Mouse (Mus musculus): ENCODE measurements around the gene Cgn. TPM values are rescaled to one million over a fixed set of nuclear protein-coding genes. Genes with fewer than 3 reads are reported as not detected.
"Not testable (repeated sequence)": the region's sequence is repeated elsewhere in the genome, so short reads cannot be mapped to it uniquely, and the experiment has no call there.

The Cgn gene
- total and polyA plus RNA-seq, 2 experiments from 2014 or later = 0.04 to 0.51 TPM

- no peak overlapping the region for H3K4me2 ChIP-seq (ENCODE audit: low read depth, low read length)
- no peak for DNase-seq (ENCODE audit: low spot score)
Measured at GRCm38 (mm10) chr3:94783462-94783931, 2.8 kb downstream of the Cgn start.

GRCm38 (mm10) chr3:94782936-94783335 lies 3.4 kb downstream of the Cgn start:
- H3K9me3 ChIP-seq (replicated peaks; ENCODE audit: control insufficient read depth, low read length) = no peaks in the 10 kb centered on the region
- H3K4me2 ChIP-seq (ENCODE audit: low read depth, low read length) = no peak overlapping the region
- 0 out of 2 replicates have a peak, but pooled peaks cover 11% of the 10 kb centered on the region for H3K4me1 ChIP-seq (ENCODE audit: control insufficient read depth, insufficient read depth)
- peaks cover 4% of the 10 kb centered on the region; the same call in 1 of the 2 replicates for H3K27me3 ChIP-seq (ENCODE audit: control insufficient read depth, insufficient read depth, low read length)
- no peak for TF ChIP-seq CTCF (IDR thresholded peaks at IDR 0.05; ENCODE audit: low read depth)
- TF ChIP-seq EP300 (IDR thresholded peaks at IDR 0.05; ENCODE audit: low read depth) = no peak
- no peak overlapping the region for H3K9ac ChIP-seq (replicated peaks; ENCODE audit: low read depth, low read length)
- no peaks in the 10 kb centered on the region for H3K36me3 ChIP-seq (replicated peaks; ENCODE audit: control insufficient read depth, insufficient read depth, low read length)
- WGBS = 52% methylated on average over 4 of the region's 4 CpGs
- DNase-seq (ENCODE audit: low spot score) (no peak), ATAC-seq (ENCODE audit: insufficient read depth, low read depth) (no peak)
- H3K4me3 ChIP-seq (ENCODE audit: low read depth, low read length) = no peak overlapping the region
- no peak overlapping the region for H3K27ac ChIP-seq (ENCODE audit: low read depth)

More at GRCm38 (mm10) chr3:94783462-94783931, 2.8 kb downstream of the Cgn start:
- 54% methylated on average over 5 of the region's 5 CpGs for whole genome bisulfite sequencing
- ATAC-seq (ENCODE audit: insufficient read depth, low read depth) = no peak
- H3K9me3 ChIP-seq (replicated peaks; ENCODE audit: control insufficient read depth, low read length) = no peaks in the 10 kb centered on the region
- TF ChIP-seq CTCF (IDR thresholded peaks at IDR 0.05; ENCODE audit: low read depth) (no peak), EP300 (IDR thresholded peaks at IDR 0.05; ENCODE audit: low read depth) (no peak)
- no peak overlapping the region for H3K27ac ChIP-seq (ENCODE audit: low read depth)
- H3K9ac ChIP-seq (replicated peaks; ENCODE audit: low read depth, low read length) = no peak overlapping the region
- H3K27me3 ChIP-seq (ENCODE audit: control insufficient read depth, insufficient read depth, low read length) = peaks cover 4% of the 10 kb centered on the region; the same call in 1 of the 2 replicates
- 0 out of 2 replicates have a peak, but pooled peaks cover 11% of the 10 kb centered on the region for H3K4me1 ChIP-seq (ENCODE audit: control insufficient read depth, insufficient read depth)
- no peak overlapping the region for H3K4me3 ChIP-seq (ENCODE audit: low read depth, low read length)
- no peaks in the 10 kb centered on the region for H3K36me3 ChIP-seq (replicated peaks; ENCODE audit: control insufficient read depth, insufficient read depth, low read length)

- DNase-seq (ENCODE audit: low spot score) = no peak
- TF ChIP-seq CTCF (IDR thresholded peaks at IDR 0.05; ENCODE audit: low read depth) = no peak
- no peak for TF ChIP-seq EP300 (IDR thresholded peaks at IDR 0.05; ENCODE audit: low read depth)
- H3K4me3 ChIP-seq (ENCODE audit: low read depth, low read length) = no peak overlapping the region
- H3K9ac ChIP-seq (replicated peaks; ENCODE audit: low read depth, low read length) = no peak overlapping the region
- 0 out of 2 replicates have a peak, but pooled peaks cover 2% of the 10 kb centered on the region for H3K4me1 ChIP-seq (ENCODE audit: control insufficient read depth, insufficient read depth)
- no peak overlapping the region for H3K27ac ChIP-seq (ENCODE audit: low read depth)
- no peaks in the 10 kb centered on the region; the same call in 1 of the 2 replicates for H3K27me3 ChIP-seq (ENCODE audit: control insufficient read depth, insufficient read depth, low read length)
- H3K9me3 ChIP-seq (replicated peaks; ENCODE audit: control insufficient read depth, low read length) = no peaks in the 10 kb centered on the region
- ATAC-seq (ENCODE audit: insufficient read depth, low read depth) = no peak
- no peak overlapping the region for H3K4me2 ChIP-seq (ENCODE audit: low read depth, low read length)
- no peaks in the 10 kb centered on the region for H3K36me3 ChIP-seq (replicated peaks; ENCODE audit: control insufficient read depth, insufficient read depth, low read length)
- WGBS = 13% methylated on average over 3 of the region's 3 CpGs
Measured at GRCm38 (mm10) chr3:94781356-94781755, 4.9 kb downstream of the Cgn start.

- TF ChIP-seq EP300 (IDR thresholded peaks at IDR 0.05; ENCODE audit: low read depth) (no peak), CTCF (IDR thresholded peaks at IDR 0.05; ENCODE audit: low read depth) (no peak)
- 78% methylated on average over 7 of the region's 7 CpGs for WGBS
- H3K27me3 ChIP-seq (ENCODE audit: control insufficient read depth, insufficient read depth, low read length) = no peaks in the 10 kb centered on the region
- no peaks in the 10 kb centered on the region for H3K9me3 ChIP-seq (replicated peaks; ENCODE audit: control insufficient read depth, low read length)
- H3K36me3 ChIP-seq (replicated peaks; ENCODE audit: control insufficient read depth, insufficient read depth, low read length) = no peaks in the 10 kb centered on the region
- H3K9ac ChIP-seq (replicated peaks; ENCODE audit: low read depth, low read length) = no peak overlapping the region
- H3K4me2 ChIP-seq (ENCODE audit: low read depth, low read length) = no peak overlapping the region
- no peak overlapping the region for H3K27ac ChIP-seq (ENCODE audit: low read depth)
- DNase-seq (ENCODE audit: low spot score) (no peak), ATAC-seq (ENCODE audit: insufficient read depth, low read depth) (no peak)
- H3K4me3 ChIP-seq (ENCODE audit: low read depth, low read length) = no peak overlapping the region
- no peaks in the 10 kb centered on the region for H3K4me1 ChIP-seq (ENCODE audit: control insufficient read depth, insufficient read depth)
Measured at GRCm38 (mm10) chr3:94775886-94776285, 10.4 kb downstream of the Cgn start.

- Histone ChIP-seq H3K4me2 (ENCODE audit: low read depth, low read length) (no peak overlapping the region), H3K4me1 (ENCODE audit: control insufficient read depth, insufficient read depth) (no peaks in the 10 kb centered on the region), H3K9me3 (replicated peaks; ENCODE audit: control insufficient read depth, low read length) (no peaks in the 10 kb centered on the region), H3K4me3 (ENCODE audit: low read depth, low read length) (no peak overlapping the region), H3K27ac (ENCODE audit: low read depth) (no peak overlapping the region), H3K27me3 (ENCODE audit: control insufficient read depth, insufficient read depth, low read length) (no peaks in the 10 kb centered on the region), H3K9ac (replicated peaks; ENCODE audit: low read depth, low read length) (no peak overlapping the region), H3K36me3 (replicated peaks; ENCODE audit: control insufficient read depth, insufficient read depth, low read length) (no peaks in the 10 kb centered on the region)
- TF ChIP-seq CTCF (IDR thresholded peaks at IDR 0.05; ENCODE audit: low read depth) (no peak), EP300 (IDR thresholded peaks at IDR 0.05; ENCODE audit: low read depth) (no peak)
- WGBS = 62% methylated on average over 11 of the region's 11 CpGs
- no peak for ATAC-seq (ENCODE audit: insufficient read depth, low read depth)
- no peak for DNase-seq (ENCODE audit: low spot score)
Measured at GRCm38 (mm10) chr3:94774039-94774438, 12.3 kb downstream of the Cgn start.

GRCm38 (mm10) chr3:94765456-94765855 lies 20.8 kb downstream of the Cgn start:
- not testable (repeated sequence) for H3K4me3 ChIP-seq (ENCODE audit: low read depth, low read length); DNase-seq (ENCODE audit: low spot score); H3K27me3 ChIP-seq (ENCODE audit: control insufficient read depth, insufficient read depth, low read length); H3K36me3 ChIP-seq (replicated peaks; ENCODE audit: control insufficient read depth, insufficient read depth, low read length); H3K9me3 ChIP-seq (replicated peaks; ENCODE audit: control insufficient read depth, low read length); H3K27ac ChIP-seq (ENCODE audit: low read depth); ATAC-seq (ENCODE audit: insufficient read depth, low read depth); H3K9ac ChIP-seq (replicated peaks; ENCODE audit: low read depth, low read length); H3K4me1 ChIP-seq (ENCODE audit: control insufficient read depth, insufficient read depth); H3K4me2 ChIP-seq (ENCODE audit: low read depth, low read length)
- WGBS = 25% methylated on average over 8 of the region's 8 CpGs

GRCm38 (mm10) chr3:94764545-94765292 lies 21.6 kb downstream of the Cgn start:
- not testable (repeated sequence) for H3K36me3 ChIP-seq (replicated peaks; ENCODE audit: control insufficient read depth, insufficient read depth, low read length); H3K4me2 ChIP-seq (ENCODE audit: low read depth, low read length); DNase-seq (ENCODE audit: low spot score); H3K9me3 ChIP-seq (replicated peaks; ENCODE audit: control insufficient read depth, low read length); H3K27ac ChIP-seq (ENCODE audit: low read depth); H3K27me3 ChIP-seq (ENCODE audit: control insufficient read depth, insufficient read depth, low read length); H3K9ac ChIP-seq (replicated peaks; ENCODE audit: low read depth, low read length); H3K4me1 ChIP-seq (ENCODE audit: control insufficient read depth, insufficient read depth); H3K4me3 ChIP-seq (ENCODE audit: low read depth, low read length)
- 62% methylated on average over 3 of the region's 5 CpGs for WGBS
- ATAC-seq (ENCODE audit: insufficient read depth, low read depth) = 0 out of 2 replicates have a peak, but pooled peaks have one; percentile 44

GRCm38 (mm10) chr3:94758427-94758826 lies 27.9 kb downstream of the Cgn start:
- H3K27me3 ChIP-seq (ENCODE audit: control insufficient read depth, insufficient read depth, low read length); H3K4me2 ChIP-seq (ENCODE audit: low read depth, low read length); H3K4me3 ChIP-seq (ENCODE audit: low read depth, low read length); H3K36me3 ChIP-seq (replicated peaks; ENCODE audit: control insufficient read depth, insufficient read depth, low read length); H3K4me1 ChIP-seq (ENCODE audit: control insufficient read depth, insufficient read depth); H3K27ac ChIP-seq (ENCODE audit: low read depth); H3K9me3 ChIP-seq (replicated peaks; ENCODE audit: control insufficient read depth, low read length); H3K9ac ChIP-seq (replicated peaks; ENCODE audit: low read depth, low read length): not testable (repeated sequence)
- DNase-seq (ENCODE audit: low spot score) (peak; percentile 12), ATAC-seq (ENCODE audit: insufficient read depth, low read depth) (peak; percentile 84)
- 54% methylated on average over 4 of the region's 9 CpGs for WGBS
